Mouse (Mus musculus) kidney, embryonic 16.5 days (tissue): ENCODE measurements at regions not wholly inside any gene's neighbourhood (a gene's known extent, or its start where the extent isn't known, plus 50 kb on each side); places are given as distances from the start of the nearest gene placed in this dataset.
A peak's percentile ranks its signal among the peaks of the same experiment; 100 is the strongest.

Experiments used
- ATAC-seq: fragments of 200-750 bp; cut with Nextera tagmentation; 2 replicates; pipeline ENCODE4 v1.8.0; 2017; ENCODE audit warnings: moderate TSS enrichment; ENCODE audit not compliant: low FRiP score, low TSS enrichment
- H3K27ac ChIP-seq: fragments of 300-500 bp; sonication (generic); 2 replicates; pipeline ENCODE4 v1.5.1; 2014; ENCODE audit warnings: low read length
- H3K27me3 ChIP-seq: fragments of 300-500 bp; sonication (generic); 2 replicates; pipeline ENCODE4 v1.6.1; 2014; ENCODE audit warnings: low read length, control low read depth, mixed read lengths; ENCODE audit not compliant: insufficient read depth
- H3K36me3 ChIP-seq: fragments of 300-500 bp; sonication (generic); 2 replicates; pipeline ENCODE4 v1.6.1; 2014; ENCODE audit warnings: low read length, control low read depth, mixed read lengths; ENCODE audit not compliant: insufficient read depth
- H3K4me1 ChIP-seq: fragments of 300-500 bp; sonication (generic); 2 replicates; pipeline ENCODE4 v1.6.1; 2014; ENCODE audit warnings: low read length, control low read depth, mixed read lengths; ENCODE audit not compliant: insufficient read depth
- H3K4me2 ChIP-seq: fragments of 300-500 bp; sonication (generic); replicated peaks from 2 replicates; pipeline ENCODE4 v1.6.1; 2014; ENCODE audit warnings: low read depth, low read length
- H3K4me3 ChIP-seq: fragments of 300-500 bp; sonication (generic); 2 replicates; pipeline ENCODE4 v1.5.1; 2014; ENCODE audit warnings: mild to moderate bottlenecking, low read length
- H3K9ac ChIP-seq: fragments of 300-500 bp; sonication (generic); replicated peaks from 2 replicates; pipeline ENCODE4 v1.6.1; 2014; ENCODE audit warnings: low read length
- H3K9me3 ChIP-seq: fragments of 300-500 bp; sonication (generic); 2 replicates; pipeline ENCODE4 v1.6.1; 2016; ENCODE audit warnings: low read length, control low read depth
- WGBS: fragments of 180-500 bp; shearing (Covaris S2); extraction: QIAGEN DNeasy Blood & Tissue Kit; methylation state at CpG from one replicate; pipeline ENCODE4 v1.1.7; 2014; 5-methylcytosine and 5-hydroxymethylcytosine counted together

DNA sequence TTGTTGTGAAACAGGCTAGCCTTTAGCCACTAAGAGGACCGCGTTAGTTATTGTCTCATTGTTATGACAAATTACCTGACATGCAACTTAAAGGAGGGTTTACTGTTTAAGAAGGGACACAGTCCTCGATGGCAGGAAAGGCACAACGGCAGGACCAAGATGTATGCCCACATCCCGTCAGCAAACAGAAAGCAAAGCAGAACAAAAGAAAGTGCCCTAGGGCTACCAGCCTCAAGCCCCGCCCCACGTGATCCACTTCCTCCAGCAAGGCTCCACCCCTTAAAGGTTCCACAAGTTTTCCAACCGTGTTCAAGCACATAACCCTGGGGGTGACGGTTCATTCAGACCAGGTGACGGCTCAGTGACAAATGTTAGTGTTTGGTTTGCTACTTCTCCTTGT is 72.2 kb upstream of the Ccdc39 start:
- Histone ChIP-seq H3K36me3 (no peaks in the 10 kb centered on the region), H3K9ac (no peak overlapping the region), H3K9me3 (no peaks in the 10 kb centered on the region), H3K27ac (no peak overlapping the region), H3K27me3 (no peaks in the 10 kb centered on the region), H3K4me2 (no peak overlapping the region), H3K4me3 (no peak overlapping the region), H3K4me1 (no peaks in the 10 kb centered on the region)
- no peak for ATAC-seq
- WGBS = 88% methylated on average over 10 of the region's 10 CpGs

DNA sequence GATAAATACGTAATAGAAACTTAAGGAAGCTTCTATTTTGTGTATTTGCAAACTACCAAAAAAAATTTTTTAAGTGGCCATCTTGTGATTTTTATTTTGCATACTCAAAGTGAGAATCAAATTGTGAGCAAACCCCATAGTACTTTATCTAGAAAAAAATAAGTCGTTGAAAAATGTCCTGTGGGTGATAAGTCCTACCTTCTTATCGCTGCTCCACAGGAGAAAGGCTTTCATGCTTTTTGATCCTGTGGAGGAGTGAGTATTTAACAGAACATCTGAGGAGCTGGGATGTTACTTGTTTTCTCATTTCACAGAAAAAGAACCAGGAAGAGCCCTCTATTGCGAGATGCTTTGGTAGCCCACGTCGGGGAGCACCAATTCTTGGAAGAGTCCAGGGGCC is 72.7 kb upstream of the Ccdc39 start:
- WGBS = 91% methylated on average over 6 of the region's 6 CpGs
- no peak overlapping the region for H3K9ac ChIP-seq

DNA sequence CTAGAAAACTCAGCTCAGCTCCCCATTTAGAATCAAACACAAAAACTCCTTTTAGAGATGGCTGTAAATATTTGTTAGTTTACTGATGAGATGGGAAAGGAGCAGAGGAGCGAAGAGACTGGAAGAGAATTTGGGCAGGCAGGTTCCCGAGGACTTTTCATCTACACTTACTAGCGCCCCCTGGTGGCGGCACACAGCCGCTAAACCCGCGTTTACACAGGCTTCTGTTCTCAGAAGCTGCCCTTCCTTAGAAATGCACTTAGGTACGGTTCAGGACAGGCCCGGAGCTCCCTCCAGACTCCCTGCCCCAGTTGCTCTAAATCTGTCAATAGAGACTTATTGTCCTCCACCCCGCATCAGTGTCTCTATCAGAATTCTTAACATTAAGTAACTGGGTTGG is 74.7 kb upstream of the Ccdc39 start:
- 10% methylated on average over 10 of the region's 10 CpGs for WGBS
- no peaks in the 10 kb centered on the region for H3K27me3 ChIP-seq
- H3K9ac ChIP-seq = no peak overlapping the region
- H3K36me3 ChIP-seq = no peaks in the 10 kb centered on the region
- H3K9me3 ChIP-seq = no peaks in the 10 kb centered on the region
- no peaks in the 10 kb centered on the region for H3K4me1 ChIP-seq
- ATAC-seq = 0 out of 2 replicates have a peak, but pooled peaks have one; percentile 65
- no peak overlapping the region for H3K4me2 ChIP-seq
- H3K27ac ChIP-seq = no peak overlapping the region
- H3K4me3 ChIP-seq = no peak overlapping the region

More for the DNA sequence above, 72.7 kb upstream of the Ccdc39 start:
- no peak overlapping the region for H3K4me3 ChIP-seq
- no peak for ATAC-seq
- H3K4me1 ChIP-seq = no peaks in the 10 kb centered on the region
- H3K9me3 ChIP-seq = no peaks in the 10 kb centered on the region
- H3K4me2 ChIP-seq = no peak overlapping the region
- no peak overlapping the region for H3K27ac ChIP-seq
- H3K27me3 ChIP-seq = no peaks in the 10 kb centered on the region
- no peaks in the 10 kb centered on the region for H3K36me3 ChIP-seq

DNA sequence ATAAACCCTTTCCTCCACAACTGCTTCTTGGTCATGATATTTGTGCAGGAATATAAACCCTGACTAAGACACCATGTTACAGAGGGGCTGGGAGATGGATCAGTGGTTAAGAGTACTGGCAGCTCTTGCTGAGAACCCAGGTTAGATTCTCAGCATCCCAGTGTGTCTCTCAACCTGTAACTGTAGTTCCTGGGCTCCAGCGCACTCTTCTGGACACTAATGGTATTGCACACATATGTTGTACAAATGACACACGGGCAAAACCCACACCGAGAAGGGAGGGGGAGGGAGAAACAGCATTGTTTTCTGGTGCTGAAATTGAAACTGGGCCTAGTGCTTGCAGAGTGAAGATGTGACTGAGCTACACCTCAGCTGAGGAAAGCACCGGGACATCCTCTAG is 81.0 kb upstream of the Ccdc39 start:
- Histone ChIP-seq H3K4me3 (no peak overlapping the region), H3K9me3 (0 out of 2 replicates have a peak, but pooled peaks cover 3% of the 10 kb centered on the region), H3K4me2 (no peak overlapping the region), H3K27ac (no peak overlapping the region), H3K9ac (no peak overlapping the region), H3K27me3 (no peaks in the 10 kb centered on the region), H3K36me3 (no peaks in the 10 kb centered on the region), H3K4me1 (no peaks in the 10 kb centered on the region)
- ATAC-seq = no peak
- WGBS = 78% methylated on average over 4 of the region's 4 CpGs

DNA sequence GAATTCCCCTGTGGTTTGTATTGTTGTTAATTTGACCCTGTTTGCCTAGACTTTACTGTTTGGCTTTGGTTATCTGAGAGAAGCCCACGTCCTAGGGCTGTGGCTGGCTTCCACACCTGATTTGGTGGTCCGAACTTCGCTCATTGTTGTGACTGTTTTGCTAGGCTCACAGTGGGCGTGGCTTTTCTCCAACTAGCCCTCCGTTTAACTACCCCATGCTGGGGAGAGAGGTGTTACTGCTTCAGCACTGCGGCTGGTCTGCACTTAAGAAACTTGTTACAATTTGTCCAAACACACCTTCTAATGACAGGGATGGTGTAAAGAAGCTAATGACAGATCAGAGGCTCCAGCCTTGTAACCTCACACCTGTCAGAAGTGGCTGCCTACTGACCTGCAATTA is 64.7 kb upstream of the Fxr1 start:
- Histone ChIP-seq H3K4me2 (no peak overlapping the region), H3K9ac (no peak overlapping the region), H3K9me3 (no peaks in the 10 kb centered on the region), H3K27ac (no peak overlapping the region), H3K27me3 (peaks cover 11% of the 10 kb centered on the region), H3K4me3 (no peak overlapping the region), H3K36me3 (no peaks in the 10 kb centered on the region), H3K4me1 (no peaks in the 10 kb centered on the region)
- peak; percentile 37; the same call in 1 of the 2 replicates for ATAC-seq
- under 1% methylated on average over 6 of the region's 6 CpGs for WGBS

DNA sequence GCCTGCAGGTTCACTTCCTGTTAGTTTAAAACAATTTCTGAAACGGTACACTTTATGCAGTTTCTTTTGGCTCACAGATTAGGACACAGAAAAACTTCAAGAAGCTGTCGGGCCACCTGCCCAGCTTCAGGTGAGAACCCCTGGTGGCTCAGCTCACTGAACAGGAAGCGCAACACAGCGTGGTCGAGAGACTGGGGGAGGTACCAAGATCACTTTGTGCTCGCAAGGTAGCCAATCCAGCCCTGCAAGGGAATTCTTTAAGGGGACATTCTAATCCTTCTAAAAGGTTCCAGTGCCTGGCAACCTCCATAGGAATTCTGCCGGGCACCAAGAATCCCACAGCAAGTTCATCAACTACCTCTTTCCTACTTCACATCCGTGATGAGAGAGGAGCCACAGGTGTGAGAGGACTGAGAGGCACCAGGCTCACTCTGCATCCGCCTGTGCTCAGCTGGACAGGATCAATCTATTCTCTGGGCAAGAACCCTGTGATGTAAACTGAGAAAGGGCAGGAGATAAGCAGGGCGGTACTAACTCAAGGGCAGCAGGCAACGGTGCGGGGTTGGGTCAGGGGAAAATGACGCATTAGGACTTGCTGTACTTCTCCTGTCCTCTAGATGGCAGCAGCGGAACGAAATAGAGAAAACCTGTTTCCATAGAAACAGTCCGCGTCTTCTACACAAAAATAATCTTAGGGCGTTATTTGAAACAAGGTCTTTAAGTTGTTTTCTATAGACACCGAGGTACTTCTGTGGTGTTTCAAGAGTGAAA is 63.7 kb upstream of the Fxr1 start:
- Histone ChIP-seq H3K9me3 (no peaks in the 10 kb centered on the region), H3K9ac (no peak overlapping the region), H3K27ac (no peak overlapping the region), H3K4me1 (no peaks in the 10 kb centered on the region), H3K4me3 (peak overlapping the region; percentile 28), H3K4me2 (peak overlapping the region; percentile 39), H3K27me3 (peaks cover 11% of the 10 kb centered on the region), H3K36me3 (no peaks in the 10 kb centered on the region)
- 2% methylated on average over 19 of the region's 19 CpGs for WGBS
- ATAC-seq = peak; percentile 68; the same call in 1 of the 2 replicates

DNA sequence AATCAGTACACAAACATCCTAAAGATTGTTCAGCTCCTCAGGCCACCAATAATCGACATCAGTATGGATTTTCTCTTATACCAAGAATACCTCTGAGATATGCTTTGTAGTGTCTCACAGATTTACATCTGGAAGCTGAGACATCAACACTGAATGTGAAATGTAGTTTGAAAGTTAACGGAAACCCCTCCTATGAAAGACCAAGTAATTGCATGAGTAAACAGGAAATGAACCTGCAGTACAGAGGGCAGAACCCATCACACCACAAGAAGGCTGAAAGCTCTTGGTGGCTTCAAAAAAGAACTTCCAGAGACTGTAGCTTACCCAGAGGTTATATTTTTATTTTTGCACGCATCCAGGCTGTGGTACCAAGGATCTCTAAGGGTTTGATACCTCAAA is 63.1 kb upstream of the Fxr1 start:
- Histone ChIP-seq H3K4me3 (no peak overlapping the region), H3K36me3 (no peaks in the 10 kb centered on the region), H3K9ac (no peak overlapping the region), H3K9me3 (no peaks in the 10 kb centered on the region), H3K27me3 (peaks cover 11% of the 10 kb centered on the region), H3K27ac (no peak overlapping the region), H3K4me2 (peak overlapping the region; percentile 39; the same call in 1 of the 2 replicates), H3K4me1 (no peaks in the 10 kb centered on the region)
- ATAC-seq = no peak
- 46% methylated on average over 3 of the region's 3 CpGs for WGBS

DNA sequence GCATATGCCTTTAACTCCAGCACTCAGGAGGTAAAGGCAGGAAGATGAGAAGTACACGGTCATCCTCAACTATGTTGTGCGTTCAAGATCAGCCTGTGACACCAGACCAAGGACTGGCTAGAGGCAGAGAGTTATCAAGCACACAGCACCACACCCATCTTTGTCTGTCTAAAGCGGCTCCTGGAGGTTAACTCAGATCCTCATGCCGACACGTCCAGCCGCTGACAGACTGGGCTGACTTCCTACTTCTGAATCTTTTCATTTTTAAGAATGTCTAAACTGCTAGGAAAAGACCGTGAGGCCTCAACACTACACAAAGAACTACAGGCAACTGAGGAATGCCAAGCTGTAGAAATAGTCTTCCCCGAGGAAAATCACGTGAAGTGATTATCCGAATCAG is 62.1 kb upstream of the Fxr1 start:
- no peak for ATAC-seq
- Histone ChIP-seq H3K4me3 (no peak overlapping the region), H3K9me3 (no peaks in the 10 kb centered on the region), H3K27ac (no peak overlapping the region), H3K4me2 (no peak overlapping the region), H3K9ac (no peak overlapping the region), H3K36me3 (no peaks in the 10 kb centered on the region), H3K4me1 (no peaks in the 10 kb centered on the region), H3K27me3 (peaks cover 11% of the 10 kb centered on the region)
- WGBS = 86% methylated on average over 10 of the region's 10 CpGs

DNA sequence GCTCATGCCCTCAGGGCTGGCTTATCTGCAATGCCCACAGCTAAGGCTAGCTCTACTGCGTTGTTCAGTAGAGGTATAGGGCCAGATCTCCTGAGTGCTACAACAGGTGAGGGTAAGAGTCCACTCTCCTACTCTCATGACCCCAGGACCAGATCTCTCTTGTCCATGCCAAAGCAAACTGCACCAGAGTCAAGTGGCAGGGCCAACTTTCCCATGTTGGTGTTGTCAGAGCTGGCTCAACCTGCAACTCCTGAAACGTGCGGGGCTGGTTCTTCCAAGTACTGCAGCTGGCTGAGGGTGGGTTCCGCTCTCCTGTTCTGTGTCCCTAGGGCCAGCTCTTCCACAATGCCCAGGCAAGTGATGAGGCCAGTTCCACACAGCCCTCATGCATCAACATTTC is 61.5 kb upstream of the Fxr1 start:
- Histone ChIP-seq H3K4me2 (no peak overlapping the region), H3K27me3 (peaks cover 11% of the 10 kb centered on the region), H3K4me1 (no peaks in the 10 kb centered on the region), H3K36me3 (no peaks in the 10 kb centered on the region), H3K9me3 (no peaks in the 10 kb centered on the region), H3K9ac (no peak overlapping the region), H3K27ac (no peak overlapping the region), H3K4me3 (no peak overlapping the region)
- 82% methylated on average over 4 of the region's 4 CpGs for WGBS
- no peak for ATAC-seq

DNA sequence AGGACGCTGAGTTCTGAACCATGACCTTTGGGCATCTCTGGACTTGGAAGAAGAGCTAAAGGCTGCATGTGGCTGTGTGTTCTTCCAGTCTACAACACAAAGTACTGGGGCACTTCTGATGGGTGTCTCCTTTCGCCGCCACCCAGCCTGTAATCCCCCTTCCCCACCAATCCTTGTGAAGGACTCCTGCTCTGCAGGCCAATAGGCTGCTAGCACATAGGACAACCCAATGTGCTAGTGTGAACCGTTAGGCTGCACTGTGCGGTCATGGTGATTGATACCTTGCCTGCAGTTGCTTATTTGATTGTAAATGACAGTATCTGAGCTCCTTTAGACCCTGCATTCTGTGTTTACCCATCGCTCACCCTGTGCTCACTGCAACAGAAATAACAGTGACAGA is 59.5 kb upstream of the Fxr1 start:
- H3K36me3 ChIP-seq = no peaks in the 10 kb centered on the region
- H3K27ac ChIP-seq = no peak overlapping the region
- no peaks in the 10 kb centered on the region for H3K9me3 ChIP-seq
- H3K4me1 ChIP-seq = no peaks in the 10 kb centered on the region
- WGBS = 60% methylated on average over 6 of the region's 6 CpGs
- H3K4me2 ChIP-seq = no peak overlapping the region
- ATAC-seq = no peak
- H3K27me3 ChIP-seq = peaks cover 7% of the 10 kb centered on the region; the same call in 1 of the 2 replicates
- H3K4me3 ChIP-seq = no peak overlapping the region
- no peak overlapping the region for H3K9ac ChIP-seq
